Mouse (Mus musculus): Measurements from ENCODE around the gene 2310057N15Rik. TPM values are rescaled to one million over a fixed set of nuclear protein-coding genes. Genes with fewer than 3 reads are reported as not detected.

The 2310057N15Rik gene
- not detected for total RNA-seq (2023)

GRCm38 (mm10) chr16:88774106-88774505, at the start of gene 2310057N15Rik:
Gene 2310057N15Rik, minus strand, starts transcription at chr16:88774206.

DNA sequence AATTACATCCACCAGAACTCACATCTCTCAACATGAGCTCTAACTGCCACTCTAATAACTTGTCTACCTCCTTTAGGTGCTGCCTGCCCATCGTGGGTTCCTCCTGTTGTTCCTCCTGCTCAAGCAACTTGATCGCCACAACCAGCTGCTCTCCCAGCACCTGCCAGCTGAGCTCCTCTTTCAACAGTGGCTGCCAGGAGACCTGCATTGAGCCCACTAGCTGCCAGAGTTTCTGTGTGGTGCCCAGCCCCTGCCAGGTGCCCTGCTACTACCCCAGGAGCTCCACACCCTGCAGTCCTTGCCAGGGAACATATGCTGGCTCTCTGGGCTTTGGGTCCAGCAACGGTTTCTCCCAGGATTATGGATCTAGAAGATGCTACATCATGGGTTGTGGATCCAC, 46.1 kb upstream of the 2310057N15Rik start, which contains the start of gene Krtap15:
TSS of gene Krtap15 (plus strand) at position 150 of the 400 bp plus-strand sequence.

DNA sequence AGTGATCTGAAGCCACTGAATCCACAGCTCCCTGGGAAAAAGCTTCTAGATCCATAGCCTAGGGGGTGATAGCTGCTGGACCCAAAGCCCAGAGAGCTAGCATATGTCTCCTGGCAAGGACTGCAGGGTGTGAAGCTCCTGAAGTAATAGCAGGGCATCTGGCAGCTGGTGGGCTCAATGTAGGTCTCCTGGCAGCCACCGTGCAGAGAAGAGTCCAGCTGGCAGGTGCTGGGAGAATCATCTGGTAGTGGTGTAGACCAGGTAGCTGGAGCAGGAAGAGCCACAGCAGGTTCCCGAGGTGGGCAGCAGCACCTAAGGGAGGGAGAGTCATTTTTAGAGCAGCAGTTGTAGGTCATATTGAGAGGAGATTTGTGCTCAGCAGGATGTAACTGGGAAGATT, 37.8 kb upstream of the 2310057N15Rik start, which contains the start of gene Gm20741:
TSS of gene Gm20741 (minus strand) at position 394 of the 400 bp plus-strand sequence.

GRCm38 (mm10) chr16:88777596-88777995, 3.6 kb upstream of the 2310057N15Rik start, which contains the start of gene Gm5965:
Gene Gm5965, plus strand, starts transcription at chr16:88777896.

GRCm38 (mm10) chr16:88758547-88758946, 15.5 kb downstream of the 2310057N15Rik start, which contains the start of gene 2310034C09Rik:
Gene 2310034C09Rik, plus strand, starts transcription at chr16:88758847.

GRCm38 (mm10) chr16:88751535-88751934, 22.5 kb downstream of the 2310057N15Rik start, which contains the start of gene Krtap13:
Gene Krtap13, minus strand, starts transcription at chr16:88751635.

DNA sequence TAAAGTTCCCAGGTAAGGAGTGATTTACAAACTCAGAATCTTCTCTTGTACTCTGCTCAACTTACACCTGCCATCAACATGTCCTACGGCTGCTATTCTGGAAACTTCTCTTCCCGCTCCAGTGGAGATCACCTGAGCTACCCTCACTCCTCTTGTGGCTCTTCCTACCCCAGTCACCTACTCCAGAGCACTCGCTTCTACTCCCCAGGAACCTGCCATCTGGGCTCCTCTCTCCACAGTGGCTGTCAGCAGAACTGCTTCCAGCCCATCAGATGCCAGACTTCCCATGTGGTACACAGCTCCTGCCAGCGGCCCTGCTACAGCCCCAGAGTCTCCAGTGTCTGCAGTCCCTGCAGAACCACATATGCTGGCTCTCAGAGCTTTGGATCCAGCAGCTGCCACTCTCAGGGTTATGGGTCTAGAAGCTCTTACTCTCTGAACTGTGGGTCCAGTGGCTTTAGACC, 45.2 kb downstream of the 2310057N15Rik start, which contains the start of gene Krtap13-1:
TSS of gene Krtap13-1 (plus strand) at position 51 of the 464 bp plus-strand sequence.

Other genes starting within 250 kb of the 2310057N15Rik start
- gene Cldn8, start 211.0 kb downstream of the 2310057N15Rik start, total RNA-seq (2023) = not detected
- gene Krtap24-1, start 161.9 kb downstream of the 2310057N15Rik start, total RNA-seq (2023) = not detected
- not detected for gene 2310079G19Rik, start 146.5 kb downstream of the 2310057N15Rik start, total RNA-seq (2023)
- gene Krtap26-1, start 126.4 kb downstream of the 2310057N15Rik start, total RNA-seq (2023) = not detected
- gene Krtap27-1, start 102.5 kb downstream of the 2310057N15Rik start, total RNA-seq (2023) = not detected
- gene 2310061N02Rik, start 66.2 kb downstream of the 2310057N15Rik start, total RNA-seq (2023) = not detected
- gene Krtap13-1, start 45.3 kb downstream of the 2310057N15Rik start, total RNA-seq (2023) = not detected
- gene Krtap13, start 22.6 kb downstream of the 2310057N15Rik start, total RNA-seq (2023) = not detected
- not detected for gene 2310034C09Rik, start 15.4 kb downstream of the 2310057N15Rik start, total RNA-seq (2023)
- gene Gm5965, start 3.7 kb upstream of the 2310057N15Rik start, total RNA-seq (2023) = not detected
- gene Gm20741, start 38.0 kb upstream of the 2310057N15Rik start, total RNA-seq (2023) = not detected
- not detected for gene Krtap15, start 46.0 kb upstream of the 2310057N15Rik start, total RNA-seq (2023)
- gene Krtap14, start 51.9 kb upstream of the 2310057N15Rik start, total RNA-seq (2023) = not detected
- not detected for gene Krtap19-1, start 95.2 kb upstream of the 2310057N15Rik start, total RNA-seq (2023)
- gene Krtap19-2, start 100.1 kb upstream of the 2310057N15Rik start, total RNA-seq (2023) = not detected
- not detected for gene Krtap19-3, start 103.8 kb upstream of the 2310057N15Rik start, total RNA-seq (2023)
- not detected for gene Krtap19-4, start 110.9 kb upstream of the 2310057N15Rik start, total RNA-seq (2023)
- not detected for gene Krtap19-5, start 122.3 kb upstream of the 2310057N15Rik start, total RNA-seq (2023)
- not detected for gene Krtap19-9b, start 158.1 kb upstream of the 2310057N15Rik start, total RNA-seq (2023)
- not detected for gene Krtap16-3, start 188.7 kb upstream of the 2310057N15Rik start, total RNA-seq (2023)
- gene Krtap22-2, start 236.6 kb upstream of the 2310057N15Rik start, total RNA-seq (2023) = not detected
- gene Gm10229, start 241.1 kb upstream of the 2310057N15Rik start, total RNA-seq (2023) = not detected

Measured in CD4-positive naive resting alpha-beta T cell, adult 57 days (primary cell).